Mouse (Mus musculus): ENCODE measurements around the gene Wasf2. TPM values are rescaled to one million over a fixed set of nuclear protein-coding genes. Genes with fewer than 3 reads are reported as not detected.

Gene Wasf2
- polyA plus RNA-seq, 1 experiment, result 97.6 TPM

DNA sequence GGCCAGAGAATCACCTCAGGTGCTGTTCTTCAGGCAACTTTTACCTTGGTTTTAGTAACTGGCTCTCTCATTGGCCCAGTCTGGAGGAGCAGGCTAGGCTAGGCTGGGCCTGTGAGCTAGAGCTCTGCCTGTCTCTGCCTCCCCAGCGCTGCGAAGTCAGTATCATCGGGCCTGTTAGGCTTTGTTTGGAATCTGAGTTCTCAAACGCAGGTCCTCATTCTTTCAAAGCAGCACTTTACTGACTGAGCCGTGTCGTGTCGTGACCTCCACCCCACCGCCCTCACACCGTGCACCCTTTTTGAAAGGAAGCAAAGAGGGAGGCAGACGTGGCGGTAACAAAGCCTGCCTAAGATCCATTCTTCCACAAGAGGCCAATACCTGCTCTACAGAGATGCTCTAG lies 914 bp upstream of the Wasf2 start:
- H3K27ac ChIP-seq (ENCODE audit: insufficient read depth, low read depth, low read length), result peak overlapping the region; percentile 85
- no peaks in the 10 kb centered on the region for H3K36me3 ChIP-seq (ENCODE audit: control insufficient read depth, insufficient read depth, low read length)
- TF ChIP-seq CTCF (IDR thresholded peaks at IDR 0.05; ENCODE audit: extremely low read depth, insufficient read length, insufficient replicate concordance, low read depth, low read length) (no peak), POLR2A (IDR thresholded peaks at IDR 0.05; ENCODE audit: low read depth, low read length) (no peak)
- peaks cover 8% of the 10 kb centered on the region; the same call in 1 of the 2 replicates for H3K4me1 ChIP-seq (ENCODE audit: control insufficient read depth, insufficient read depth, insufficient read length, low read length)
- H3K27me3 ChIP-seq (ENCODE audit: control insufficient read depth, insufficient read depth, low read length), result no peaks in the 10 kb centered on the region
- WGBS, result 44% methylated on average over 11 of the region's 11 CpGs
- H3K4me3 ChIP-seq (ENCODE audit: low read depth, low read length), result peak overlapping the region; percentile 64

DNA sequence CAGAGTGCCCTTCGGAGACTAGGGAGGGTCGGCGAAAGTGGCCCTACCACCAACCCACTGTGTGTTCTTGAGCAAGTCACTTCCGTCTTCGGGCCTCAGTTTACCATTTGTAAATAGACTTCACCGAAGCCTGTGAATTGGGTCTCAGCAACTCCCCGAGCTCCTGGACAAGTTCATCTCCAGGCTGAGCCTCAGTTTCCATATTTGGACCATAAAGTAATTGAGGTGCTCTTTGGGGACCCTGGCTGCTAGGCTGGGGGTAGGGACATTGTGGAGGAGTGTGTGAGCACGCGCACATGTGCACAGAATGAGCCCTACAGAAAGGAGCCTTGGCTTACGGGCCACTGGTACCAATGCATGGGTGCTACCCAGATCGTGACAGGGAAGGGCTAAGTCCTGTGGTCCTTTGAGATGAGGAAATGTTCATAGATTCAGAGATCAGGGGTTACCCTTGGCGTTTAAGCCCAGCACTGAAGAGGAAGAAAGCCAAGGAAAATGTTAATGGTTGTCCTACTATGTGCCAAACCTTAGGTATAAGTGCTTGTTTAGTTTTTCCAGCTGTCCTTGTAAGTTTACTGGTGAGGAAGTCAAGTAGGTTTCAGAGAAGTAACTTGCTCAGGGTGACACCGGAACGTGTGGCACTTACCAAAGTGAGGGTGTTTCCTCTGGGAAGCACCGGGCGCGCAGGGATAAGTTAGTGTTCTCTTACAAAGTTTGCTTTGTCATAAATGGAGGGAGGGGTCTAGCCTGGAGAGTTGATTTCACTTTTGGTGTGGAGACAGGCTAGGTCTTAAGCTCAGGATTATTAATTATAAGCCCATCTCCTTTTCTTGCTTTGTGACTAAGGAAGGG lies 811 bp downstream of the Wasf2 start:
- TF ChIP-seq CTCF (IDR thresholded peaks at IDR 0.05; ENCODE audit: extremely low read depth, insufficient read length, insufficient replicate concordance, low read depth, low read length), result no peak
- TF ChIP-seq POLR2A (IDR thresholded peaks at IDR 0.05; ENCODE audit: low read depth, low read length), result no peak
- under 1% methylated on average over 17 of the region's 17 CpGs for WGBS
- Histone ChIP-seq H3K4me3 (ENCODE audit: low read depth, low read length) (peak overlapping the region; percentile 86), H3K27ac (ENCODE audit: insufficient read depth, low read depth, low read length) (peak overlapping the region; percentile 93), H3K27me3 (ENCODE audit: control insufficient read depth, insufficient read depth, low read length) (no peaks in the 10 kb centered on the region), H3K4me1 (ENCODE audit: control insufficient read depth, insufficient read depth, insufficient read length, low read length) (peaks cover 8% of the 10 kb centered on the region; the same call in 1 of the 2 replicates), H3K36me3 (ENCODE audit: control insufficient read depth, insufficient read depth, low read length) (peaks cover 6% of the 10 kb centered on the region; the same call in 1 of the 2 replicates)

DNA sequence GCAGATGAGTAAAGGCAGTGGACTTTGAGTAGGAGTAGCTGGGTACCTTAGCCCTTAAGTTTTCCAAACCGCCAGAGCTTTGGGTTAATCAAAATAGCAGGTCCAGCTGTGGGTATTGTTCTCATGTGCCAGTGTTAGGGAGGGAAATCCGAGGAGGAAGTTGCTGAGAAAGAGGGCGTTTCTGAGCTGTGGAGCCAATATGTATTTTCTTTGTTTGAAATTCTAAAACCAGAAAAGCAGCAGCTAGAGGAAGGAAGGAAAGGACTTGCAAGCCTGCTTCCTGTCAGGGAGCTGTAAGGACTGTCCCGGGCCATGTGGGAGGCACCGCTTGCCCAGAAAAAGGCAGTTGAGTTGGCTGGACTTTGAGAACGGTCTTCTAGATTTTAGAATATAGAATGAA lies 1.7 kb downstream of the Wasf2 start:
- Histone ChIP-seq H3K4me1 (ENCODE audit: control insufficient read depth, insufficient read depth, insufficient read length, low read length) (peaks cover 8% of the 10 kb centered on the region; the same call in 1 of the 2 replicates), H3K27ac (ENCODE audit: insufficient read depth, low read depth, low read length) (peak overlapping the region; percentile 93), H3K36me3 (ENCODE audit: control insufficient read depth, insufficient read depth, low read length) (peaks cover 9% of the 10 kb centered on the region; the same call in 1 of the 2 replicates), H3K4me3 (ENCODE audit: low read depth, low read length) (peak overlapping the region; percentile 62), H3K27me3 (ENCODE audit: control insufficient read depth, insufficient read depth, low read length) (no peaks in the 10 kb centered on the region)
- WGBS, result 1% methylated on average over 6 of the region's 6 CpGs
- TF ChIP-seq CTCF (IDR thresholded peaks at IDR 0.05; ENCODE audit: extremely low read depth, insufficient read length, insufficient replicate concordance, low read depth, low read length) (no peak), POLR2A (IDR thresholded peaks at IDR 0.05; ENCODE audit: low read depth, low read length) (no peak)

DNA sequence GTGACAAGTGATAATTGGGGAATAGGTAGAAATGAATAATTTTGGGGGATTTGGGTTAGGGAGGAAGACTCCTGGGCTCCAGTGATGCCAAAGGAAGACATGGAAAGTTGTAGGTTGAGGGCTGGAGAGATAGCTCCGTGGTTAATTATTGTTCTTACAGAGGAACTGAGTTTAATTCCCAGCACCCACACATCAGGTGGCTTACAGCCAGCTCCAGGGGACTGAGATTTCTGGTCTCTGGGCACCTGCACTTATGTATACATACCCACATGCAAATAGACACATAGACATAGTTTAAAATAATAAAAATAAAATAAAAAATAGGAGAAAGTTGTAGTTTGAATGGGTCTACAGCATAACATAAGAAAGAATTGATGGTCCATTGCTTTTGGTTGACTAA lies 6.6 kb downstream of the Wasf2 start:
- TF ChIP-seq CTCF (IDR thresholded peaks at IDR 0.05; ENCODE audit: extremely low read depth, insufficient read length, insufficient replicate concordance, low read depth, low read length) (no peak), POLR2A (IDR thresholded peaks at IDR 0.05; ENCODE audit: low read depth, low read length) (no peak)
- Histone ChIP-seq H3K36me3 (ENCODE audit: control insufficient read depth, insufficient read depth, low read length) (peaks cover 21% of the 10 kb centered on the region; the same call in 1 of the 2 replicates), H3K4me1 (ENCODE audit: control insufficient read depth, insufficient read depth, insufficient read length, low read length) (peaks cover 5% of the 10 kb centered on the region; the same call in 1 of the 2 replicates), H3K27ac (ENCODE audit: insufficient read depth, low read depth, low read length) (no peak overlapping the region), H3K27me3 (ENCODE audit: control insufficient read depth, insufficient read depth, low read length) (no peaks in the 10 kb centered on the region), H3K4me3 (ENCODE audit: low read depth, low read length) (no peak overlapping the region)
- WGBS, result 27% methylated on average over 1 of the region's 1 CpGs

DNA sequence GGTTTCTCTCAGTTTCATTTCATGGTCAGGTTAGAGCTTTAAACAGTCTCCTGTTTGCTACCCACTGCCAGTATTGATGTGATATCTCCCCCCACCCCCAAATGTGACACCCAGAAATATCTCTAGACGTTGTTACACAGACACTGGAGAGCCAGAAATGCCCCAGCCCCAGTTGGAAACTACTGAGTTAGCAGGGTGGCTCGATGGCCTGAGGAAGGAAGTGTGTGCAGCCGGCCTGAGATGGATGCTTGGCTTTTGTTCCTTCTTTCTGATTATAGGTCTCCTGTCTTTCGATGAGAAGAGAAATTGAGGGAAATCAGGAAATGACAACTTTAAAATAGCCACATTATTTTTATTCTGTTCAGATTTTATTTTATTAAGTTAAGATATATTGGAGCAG lies 8.7 kb downstream of the Wasf2 start:
- TF ChIP-seq POLR2A (IDR thresholded peaks at IDR 0.05; ENCODE audit: low read depth, low read length) (no peak), CTCF (IDR thresholded peaks at IDR 0.05; ENCODE audit: extremely low read depth, insufficient read length, insufficient replicate concordance, low read depth, low read length) (no peak)
- no peaks in the 10 kb centered on the region for H3K27me3 ChIP-seq (ENCODE audit: control insufficient read depth, insufficient read depth, low read length)
- no peak overlapping the region for H3K27ac ChIP-seq (ENCODE audit: insufficient read depth, low read depth, low read length)

DNA sequence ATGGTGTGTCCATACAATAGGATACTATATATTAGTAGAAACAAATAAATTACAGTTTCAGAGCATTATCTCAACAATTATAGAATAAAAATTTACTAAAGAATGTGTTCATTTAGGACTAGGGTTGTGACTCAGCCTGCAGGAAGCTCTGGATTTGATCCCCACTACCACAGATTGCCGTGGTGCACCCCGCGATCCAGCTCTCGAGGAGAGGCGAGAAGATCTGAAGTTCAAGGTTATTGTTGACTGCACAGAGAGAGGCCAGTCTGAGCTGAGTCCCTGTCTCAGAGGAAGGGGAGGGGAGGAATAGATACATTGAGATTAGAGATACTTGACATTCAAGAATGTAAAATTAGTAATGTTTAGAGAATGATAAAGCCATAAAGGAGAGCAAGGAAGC lies 24.7 kb downstream of the Wasf2 start:
- Histone ChIP-seq H3K27ac (ENCODE audit: insufficient read depth, low read depth, low read length) (no peak overlapping the region), H3K27me3 (ENCODE audit: control insufficient read depth, insufficient read depth, low read length) (no peaks in the 10 kb centered on the region), H3K4me1 (ENCODE audit: control insufficient read depth, insufficient read depth, insufficient read length, low read length) (peaks cover 8% of the 10 kb centered on the region), H3K4me3 (ENCODE audit: low read depth, low read length) (no peak overlapping the region), H3K36me3 (ENCODE audit: control insufficient read depth, insufficient read depth, low read length) (peaks cover 9% of the 10 kb centered on the region)
- TF ChIP-seq POLR2A (IDR thresholded peaks at IDR 0.05; ENCODE audit: low read depth, low read length), result no peak
- no peak for TF ChIP-seq CTCF (IDR thresholded peaks at IDR 0.05; ENCODE audit: extremely low read depth, insufficient read length, insufficient replicate concordance, low read depth, low read length)
- WGBS, result 64% methylated on average over 5 of the region's 5 CpGs

More for the DNA sequence above, 8.7 kb downstream of the Wasf2 start:
- peaks cover 5% of the 10 kb centered on the region; the same call in 1 of the 2 replicates for H3K4me1 ChIP-seq (ENCODE audit: control insufficient read depth, insufficient read depth, insufficient read length, low read length)
- peaks cover 23% of the 10 kb centered on the region; the same call in 1 of the 2 replicates for H3K36me3 ChIP-seq (ENCODE audit: control insufficient read depth, insufficient read depth, low read length)
- no peak overlapping the region for H3K4me3 ChIP-seq (ENCODE audit: low read depth, low read length)
- WGBS, result 76% methylated on average over 4 of the region's 4 CpGs

DNA sequence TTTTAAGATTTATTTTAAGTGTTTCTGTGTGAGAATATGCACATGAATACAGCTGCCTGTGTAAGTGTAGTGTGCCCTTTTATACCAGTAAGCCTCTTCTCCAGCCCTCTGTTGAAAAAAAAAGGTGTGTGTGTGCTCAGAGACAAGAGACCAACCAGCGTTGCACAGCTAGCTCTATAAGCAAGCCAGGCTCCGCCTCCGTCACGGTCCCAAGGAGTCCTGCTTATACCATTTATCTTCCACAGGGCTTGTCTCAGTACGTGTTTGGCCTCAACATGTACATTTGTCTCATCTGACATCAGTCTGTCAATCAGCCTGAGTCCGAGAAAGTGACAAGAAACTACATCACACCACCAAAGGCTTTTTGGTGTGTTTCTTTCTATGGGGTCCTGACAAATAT lies 25.4 kb downstream of the Wasf2 start:
- Histone ChIP-seq H3K4me3 (ENCODE audit: low read depth, low read length) (no peak overlapping the region), H3K27me3 (ENCODE audit: control insufficient read depth, insufficient read depth, low read length) (no peaks in the 10 kb centered on the region), H3K36me3 (ENCODE audit: control insufficient read depth, insufficient read depth, low read length) (peaks cover 14% of the 10 kb centered on the region), H3K27ac (ENCODE audit: insufficient read depth, low read depth, low read length) (no peak overlapping the region), H3K4me1 (ENCODE audit: control insufficient read depth, insufficient read depth, insufficient read length, low read length) (peaks cover 8% of the 10 kb centered on the region)
- no peak for TF ChIP-seq CTCF (IDR thresholded peaks at IDR 0.05; ENCODE audit: extremely low read depth, insufficient read length, insufficient replicate concordance, low read depth, low read length)
- TF ChIP-seq POLR2A (IDR thresholded peaks at IDR 0.05; ENCODE audit: low read depth, low read length), result no peak
- 85% methylated on average over 6 of the region's 6 CpGs for WGBS

All from small intestine, adult 2 months (tissue).